Comparison of ENCODE assay signal across 9 mouse cellular contexts in genomic region chr16:34924937-34925618, GRCm38 (mm10).
DNase-seq lines count a peak whose midpoint lies in the region; ATAC-seq and TF ChIP-seq lines count a peak whose summit lies in the region.
"Had no signal": no experiment of that assay in that cellular context is flagged by ENCODE, and none has a peak within 500 bp of the region (broad histone marks: within the 10 kb centered on the region; RNA-seq: fewer than 3 reads in every experiment).

No protein-coding gene starts in this region.

- peak overlapping the region; percentile 64 for H3K27ac ChIP-seq in embryonic facial prominence, embryonic 14.5 days (replicated peaks; ENCODE audit: low read depth, low read length)
- H3K27ac ChIP-seq in liver, embryonic 12.5 days = peak overlapping the region; percentile 18; the same call in 1 of the 2 replicates
- H3K27ac ChIP-seq in midbrain, embryonic 15.5 days = no peak overlapping the region
- no peak overlapping the region for H3K27ac ChIP-seq in layer of hippocampus, adult 2 months
- no peak overlapping the region for H3K27ac ChIP-seq in left cerebral cortex, adult 2 months
- H3K27ac ChIP-seq: midbrain, embryonic 12.5 days had no signal

- intact Hi-C loops in left cerebral cortex, adult 2 months (cut with DNase I) = no loop called here

- TF ChIP-seq CTCF in layer of hippocampus, adult 2 months (conservative IDR thresholded peaks at IDR 0.05) = no peak
- TF ChIP-seq CTCF in left cerebral cortex, adult 2 months (IDR thresholded peaks at IDR 0.05) = no peak

- no peaks in the 10 kb centered on the region for H3K9me3 ChIP-seq in embryonic facial prominence, embryonic 14.5 days (ENCODE audit: control insufficient read depth, low read length)
- H3K9me3 ChIP-seq in liver, embryonic 12.5 days (replicated peaks) = no peaks in the 10 kb centered on the region
- H3K9me3 ChIP-seq in midbrain, embryonic 15.5 days = no peaks in the 10 kb centered on the region
- H3K9me3 ChIP-seq: midbrain, embryonic 12.5 days had no signal

- no peak overlapping the region for H3K4me3 ChIP-seq in embryonic facial prominence, embryonic 14.5 days (ENCODE audit: low read depth, low read length)
- H3K4me3 ChIP-seq in liver, embryonic 12.5 days = no peak overlapping the region
- no peak overlapping the region for H3K4me3 ChIP-seq in midbrain, embryonic 15.5 days
- H3K4me3 ChIP-seq in layer of hippocampus, adult 2 months = no peak overlapping the region
- no peak overlapping the region for H3K4me3 ChIP-seq in left cerebral cortex, adult 2 months
- H3K4me3 ChIP-seq: midbrain, embryonic 12.5 days had no signal

- peaks cover 41% of the 10 kb centered on the region for H3K4me1 ChIP-seq in embryonic facial prominence, embryonic 14.5 days (ENCODE audit: control insufficient read depth, insufficient read depth, low read length)
- peaks cover 25% of the 10 kb centered on the region for H3K4me1 ChIP-seq in liver, embryonic 12.5 days
- peaks cover 16% of the 10 kb centered on the region for H3K4me1 ChIP-seq in midbrain, embryonic 15.5 days

- no peak overlapping the region for H3K9ac ChIP-seq in embryonic facial prominence, embryonic 14.5 days (ENCODE audit: low read depth, low read length)
- H3K9ac ChIP-seq in liver, embryonic 12.5 days = no peak overlapping the region
- H3K9ac ChIP-seq in midbrain, embryonic 15.5 days = no peak overlapping the region
- H3K9ac ChIP-seq: midbrain, embryonic 12.5 days had no signal

- H3K36me3 ChIP-seq in embryonic facial prominence, embryonic 14.5 days (ENCODE audit: control insufficient read depth, insufficient read depth, low read length) = no peaks in the 10 kb centered on the region
- H3K36me3 ChIP-seq in liver, embryonic 12.5 days = no peaks in the 10 kb centered on the region
- H3K36me3 ChIP-seq in midbrain, embryonic 15.5 days (replicated peaks) = no peaks in the 10 kb centered on the region
- H3K36me3 ChIP-seq: midbrain, embryonic 12.5 days had no signal

- H3K4me2 ChIP-seq in embryonic facial prominence, embryonic 14.5 days (ENCODE audit: low read depth, low read length) = 0 out of 2 replicates have a peak overlapping the region, but pooled peaks have one; percentile 2
- no peak overlapping the region for H3K4me2 ChIP-seq in liver, embryonic 12.5 days
- H3K4me2 ChIP-seq in midbrain, embryonic 15.5 days = no peak overlapping the region
- H3K4me2 ChIP-seq: midbrain, embryonic 12.5 days had no signal

- DNase-seq in cerebellum, postnatal 25 days = peak; percentile 18 to 37
- DNase-seq in embryonic facial prominence, embryonic 14.5 days (ENCODE audit: low spot score) = no peak
- peak; percentile 91 for DNase-seq in heart, postnatal 4 days
- DNase-seq in layer of hippocampus, adult 2 months (ENCODE audit: low spot score in 2 of 2) = no peak
- DNase-seq in left cerebral cortex, adult 2 months (ENCODE audit: extremely low spot score in 1 of 2, low spot score in 2 of 2) = no peak

- ATAC-seq in cerebellum, adult (ENCODE audit: insufficient number of reproducible peaks, low FRiP score, low TSS enrichment) = no peak
- no peak for ATAC-seq in embryonic facial prominence, embryonic 14.5 days (ENCODE audit: low read depth)
- ATAC-seq in liver, embryonic 12.5 days = no peak
- no peak for ATAC-seq in midbrain, embryonic 15.5 days (replicated peaks)

- 49% methylated on average over 6 of the region's 6 CpGs for WGBS in embryonic facial prominence, embryonic 14.5 days
- 52% methylated on average over 6 of the region's 6 CpGs for WGBS in liver, embryonic 12.5 days (ENCODE audit: insufficient replicate concordance)
- 64% methylated on average over 6 of the region's 6 CpGs for WGBS in midbrain, embryonic 15.5 days

- H3K27me3 ChIP-seq in embryonic facial prominence, embryonic 14.5 days (replicated peaks; ENCODE audit: control insufficient read depth, insufficient read depth, low read length) = no peaks in the 10 kb centered on the region
- peaks cover 4% of the 10 kb centered on the region; the same call in 1 of the 2 replicates for H3K27me3 ChIP-seq in liver, embryonic 12.5 days (replicated peaks)
- H3K27me3 ChIP-seq in midbrain, embryonic 15.5 days (replicated peaks) = no peaks in the 10 kb centered on the region
- H3K27me3 ChIP-seq: midbrain, embryonic 12.5 days had no signal

Comparison
In these comparisons a context has a peak if more than half of its experiments do, and no peak if none do; other contexts are left out.
1. DNase-seq: peak in cerebellum, postnatal 25 days (2 of 2) and heart, postnatal 4 days (single experiment); none in embryonic facial prominence, embryonic 14.5 days (single experiment), layer of hippocampus, adult 2 months (0 of 2) and left cerebral cortex, adult 2 months (0 of 2).
2. H3K27ac ChIP-seq: peak in embryonic facial prominence, embryonic 14.5 days (single experiment) and liver, embryonic 12.5 days (single experiment); none in midbrain, embryonic 15.5 days (single experiment), layer of hippocampus, adult 2 months (single experiment) and left cerebral cortex, adult 2 months (single experiment).